Mouse (Mus musculus) NIH3T3 (cell line): ENCODE measurements around the gene Gm11437.
A peak's percentile ranks its signal among the peaks of the same experiment; 100 is the strongest.

Source experiments
- DNase-seq: peaks from one replicate; pipeline ENCODE4 v3.0.0-alpha.2; 2012; ENCODE audit warnings: low read depth

The Gm11437 gene

GRCm38 (mm10) chr11:84167046-84167526, at the start of gene Gm11437:
Gene Gm11437 (minus strand): TSS chr11:84167476.
- DNase-seq = no peak

- no peak for DNase-seq
These were observed 43.6 kb upstream of the Gm11437 start for GRCm38 (mm10) chr11:84210876-84211275.

- no peak for DNase-seq
These were observed 38.5 kb upstream of the Gm11437 start for GRCm38 (mm10) chr11:84205776-84206175.

GRCm38 (mm10) chr11:84197607-84198402, 30.5 kb upstream of the Gm11437 start:
- DNase-seq = peak; percentile 31

GRCm38 (mm10) chr11:84194751-84195150, 27.5 kb upstream of the Gm11437 start:
- DNase-seq = peak; percentile 38

- no peak for DNase-seq
These were observed 26.0 kb upstream of the Gm11437 start for GRCm38 (mm10) chr11:84193249-84193648.

- peak; percentile 24 for DNase-seq
These were observed 23.4 kb upstream of the Gm11437 start for GRCm38 (mm10) chr11:84190581-84191233.

- DNase-seq = no peak
These were observed 21.3 kb upstream of the Gm11437 start for GRCm38 (mm10) chr11:84188530-84188929.

GRCm38 (mm10) chr11:84181286-84181685, 14.0 kb upstream of the Gm11437 start:
- no peak for DNase-seq

GRCm38 (mm10) chr11:84179954-84180598, 12.8 kb upstream of the Gm11437 start:
- DNase-seq = peak; percentile 82

GRCm38 (mm10) chr11:84179226-84179953, 12.1 kb upstream of the Gm11437 start:
- peak; percentile 99 for DNase-seq

- peak; percentile 49 for DNase-seq
These were observed 11.3 kb upstream of the Gm11437 start for GRCm38 (mm10) chr11:84178571-84178970.

- DNase-seq = no peak
These were observed 5.5 kb upstream of the Gm11437 start for GRCm38 (mm10) chr11:84172539-84173435.

GRCm38 (mm10) chr11:84168701-84169288, 1.5 kb upstream of the Gm11437 start:
- peak; percentile 83 for DNase-seq

GRCm38 (mm10) chr11:84164561-84164960, 2.7 kb downstream of the Gm11437 start:
- DNase-seq = no peak

- DNase-seq = no peak
These were observed 3.2 kb downstream of the Gm11437 start for GRCm38 (mm10) chr11:84164123-84164522.

GRCm38 (mm10) chr11:84156535-84157262, 10.6 kb downstream of the Gm11437 start:
- DNase-seq = no peak

GRCm38 (mm10) chr11:84150884-84151283, 16.4 kb downstream of the Gm11437 start:
- DNase-seq = peak; percentile 71

- no peak for DNase-seq
These were observed 21.2 kb downstream of the Gm11437 start for GRCm38 (mm10) chr11:84146081-84146480.
